Mouse (Mus musculus): Measurements from ENCODE around the gene Antxr1.

The Antxr1 gene

GRCm38 (mm10) chr6:87287251-87287650 is 48.4 kb downstream of the Antxr1 start:
- no peak for DNase-seq

DNA sequence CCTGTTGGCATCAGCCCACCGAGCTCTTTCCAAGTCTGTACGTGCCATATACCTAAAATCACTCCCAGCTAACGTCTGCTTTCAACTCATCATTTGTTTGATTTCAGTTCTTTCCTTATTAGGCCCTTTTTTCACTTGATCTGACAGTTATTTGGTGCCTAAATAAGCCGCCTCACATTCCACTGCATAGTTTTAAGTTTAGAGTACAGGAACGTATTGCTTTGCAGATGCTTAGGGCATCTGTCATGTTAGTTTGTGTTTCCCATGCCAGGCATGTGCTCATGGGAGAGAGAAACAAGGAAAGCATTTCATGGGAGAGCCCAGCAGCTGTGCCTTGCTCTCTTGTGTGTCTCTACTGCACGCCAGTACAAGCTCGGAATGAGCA is 50.3 kb downstream of the Antxr1 start:
- no peak for DNase-seq

DNA sequence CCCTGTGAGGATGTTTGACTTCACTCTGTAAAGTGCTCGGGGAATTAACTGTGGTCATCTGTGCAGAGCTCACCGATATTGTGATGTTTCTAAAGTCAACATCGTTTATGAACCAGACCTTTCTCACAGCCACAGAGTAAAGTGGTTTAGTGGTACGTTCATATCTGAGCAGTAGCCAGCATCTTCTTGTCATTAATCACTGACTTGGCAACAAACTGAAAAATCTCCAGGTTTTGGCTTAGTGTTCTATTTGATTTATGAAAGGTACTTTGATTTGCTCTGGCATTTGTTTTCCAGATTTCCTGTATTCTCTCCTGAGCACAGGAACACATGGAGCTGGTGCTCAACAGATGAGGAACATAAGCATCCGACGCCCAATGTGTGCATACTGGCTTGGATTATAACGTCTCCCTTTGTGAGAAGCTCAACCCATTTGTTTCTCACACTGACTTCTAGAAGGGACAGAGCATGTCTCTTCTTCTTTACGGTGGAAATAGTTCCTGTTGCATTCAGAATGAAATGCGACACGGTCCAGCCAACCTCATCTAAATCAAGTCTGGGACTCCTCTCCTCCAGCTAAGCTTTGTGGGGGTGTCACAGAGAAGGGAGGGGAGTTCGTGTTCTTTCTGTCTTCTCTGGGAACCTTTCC is 50.8 kb downstream of the Antxr1 start:
- DNase-seq: no peak

- DNase-seq: no peak
Observed at GRCm38 (mm10) chr6:87282346-87282781, 53.3 kb downstream of the Antxr1 start.

DNA sequence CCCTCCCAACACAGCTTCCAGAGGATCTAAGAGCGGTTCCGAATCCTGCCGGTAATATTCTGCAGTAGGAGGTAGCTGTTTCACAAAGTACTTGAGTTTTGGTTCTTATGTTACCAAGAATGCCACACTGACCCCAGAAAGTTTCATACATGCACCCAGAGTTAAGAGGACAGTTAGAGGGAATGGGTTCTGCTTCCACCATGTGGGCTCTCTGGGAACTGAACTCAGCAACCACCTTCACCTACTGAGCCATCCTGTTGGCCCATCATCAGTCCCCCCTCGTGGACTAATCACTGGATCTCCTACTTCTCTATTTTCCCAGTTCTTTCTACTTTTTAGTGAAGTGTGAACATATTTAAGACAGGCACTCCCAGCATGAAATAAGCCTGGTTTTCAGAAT is 53.9 kb downstream of the Antxr1 start:
- no peak for DNase-seq

DNA sequence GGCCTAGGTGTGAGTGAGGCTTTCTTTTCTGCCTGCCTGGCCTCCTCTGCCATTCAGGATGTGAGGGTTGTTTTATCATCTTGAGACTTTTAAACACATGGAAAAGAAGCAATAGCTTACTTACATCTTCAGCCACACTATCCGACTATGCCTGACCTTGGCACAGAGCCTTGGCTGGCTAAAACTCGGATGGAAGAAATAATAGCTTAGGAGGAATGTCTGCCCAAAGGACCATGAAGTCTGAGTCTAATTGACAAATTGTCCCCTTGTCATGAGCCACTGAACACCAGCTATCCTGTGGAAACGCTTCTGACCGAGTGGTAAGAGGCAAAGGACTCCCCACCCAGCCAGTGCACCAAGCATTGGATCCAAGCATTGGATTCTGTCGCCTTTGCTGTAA is 57.5 kb downstream of the Antxr1 start:
- no peak for DNase-seq

GRCm38 (mm10) chr6:87277527-87277926 is 58.1 kb downstream of the Antxr1 start:
- DNase-seq: no peak

- no peak for DNase-seq
Observed at GRCm38 (mm10) chr6:87276941-87277340, 58.7 kb downstream of the Antxr1 start.

- no peak for DNase-seq
Observed at GRCm38 (mm10) chr6:87274779-87275178, 60.8 kb downstream of the Antxr1 start.

DNA sequence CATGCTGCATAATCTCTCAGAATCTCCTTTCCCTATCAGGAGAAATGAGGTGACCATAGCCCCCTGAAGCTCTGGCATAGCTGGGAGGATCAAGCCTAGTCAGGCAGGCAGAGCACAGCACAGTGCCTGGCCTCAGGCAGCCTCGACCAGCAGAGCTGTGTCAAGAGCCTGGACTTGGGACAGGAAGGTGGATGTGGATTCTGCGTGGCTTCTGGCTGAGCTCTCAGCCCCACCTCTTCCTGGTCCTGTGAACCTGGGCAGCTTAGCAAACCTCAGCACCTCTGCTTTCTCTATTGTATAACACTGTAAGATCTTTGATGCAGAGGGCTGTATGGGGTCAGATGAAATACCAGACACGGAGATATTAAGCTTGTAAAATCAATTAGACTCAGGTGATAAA is 61.8 kb downstream of the Antxr1 start:
- DNase-seq: no peak

GRCm38 (mm10) chr6:87273141-87273540 is 62.5 kb downstream of the Antxr1 start:
- DNase-seq: no peak

DNA sequence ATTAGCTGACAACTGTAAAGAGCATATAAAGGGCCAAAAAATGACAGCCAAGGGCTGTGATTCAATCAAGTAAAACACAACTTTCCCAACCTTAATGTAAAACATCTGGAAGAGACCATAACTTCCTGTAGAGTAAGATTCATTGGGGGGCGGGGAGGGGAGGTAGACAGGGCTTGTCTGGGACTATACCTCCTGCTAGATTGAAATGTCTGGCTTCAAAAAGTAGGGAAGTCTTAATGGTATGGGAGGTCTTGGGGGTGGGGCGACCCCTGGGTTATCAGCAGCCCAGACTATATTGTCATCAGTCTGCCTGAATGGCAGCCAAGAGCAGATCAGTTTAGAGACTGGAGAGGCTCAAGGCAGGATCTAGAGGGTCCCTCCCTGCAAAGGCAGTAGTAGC is 63.4 kb downstream of the Antxr1 start:
- no peak for DNase-seq

DNA sequence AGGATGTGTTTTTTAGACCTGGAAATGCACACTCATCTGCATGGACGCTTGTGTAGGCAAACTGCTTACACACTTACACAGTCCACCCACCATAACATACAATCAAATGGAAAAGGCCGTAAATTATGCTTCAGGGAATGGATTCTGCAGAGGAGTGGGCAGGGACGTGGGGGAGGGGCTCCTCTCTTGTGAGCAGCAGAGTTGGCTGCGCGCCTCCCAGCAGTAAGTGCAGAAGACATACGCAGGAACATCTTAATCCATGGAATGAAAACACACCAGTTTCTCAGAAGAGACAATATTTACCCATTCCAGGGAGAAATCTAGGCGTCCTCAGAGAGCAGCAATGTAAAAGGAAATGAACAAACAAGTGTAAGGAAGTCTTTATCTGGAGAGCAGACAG is 65.2 kb downstream of the Antxr1 start:
- no peak for DNase-seq

DNA sequence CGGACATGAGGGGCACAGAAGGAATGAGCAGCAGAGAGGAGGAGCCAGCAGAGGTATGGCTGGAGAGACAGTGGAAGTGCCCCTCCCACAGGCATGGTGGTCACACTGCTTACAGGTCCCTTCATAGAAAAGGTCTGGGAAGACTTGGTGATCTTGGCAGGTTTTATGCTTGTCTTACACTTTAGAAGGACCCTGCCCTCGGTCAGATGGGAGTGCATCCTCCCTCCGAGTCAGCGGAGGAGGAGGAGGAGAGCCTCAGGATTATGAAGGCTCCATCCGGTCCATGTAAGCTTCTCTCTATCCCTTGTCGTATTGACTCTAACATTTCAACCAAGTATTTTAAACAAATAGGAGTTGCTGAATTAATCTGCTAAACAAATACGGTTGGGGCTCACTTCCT is 65.7 kb downstream of the Antxr1 start:
- no peak for DNase-seq

GRCm38 (mm10) chr6:87262666-87263065 is 73.0 kb downstream of the Antxr1 start:
- DNase-seq: no peak

DNA sequence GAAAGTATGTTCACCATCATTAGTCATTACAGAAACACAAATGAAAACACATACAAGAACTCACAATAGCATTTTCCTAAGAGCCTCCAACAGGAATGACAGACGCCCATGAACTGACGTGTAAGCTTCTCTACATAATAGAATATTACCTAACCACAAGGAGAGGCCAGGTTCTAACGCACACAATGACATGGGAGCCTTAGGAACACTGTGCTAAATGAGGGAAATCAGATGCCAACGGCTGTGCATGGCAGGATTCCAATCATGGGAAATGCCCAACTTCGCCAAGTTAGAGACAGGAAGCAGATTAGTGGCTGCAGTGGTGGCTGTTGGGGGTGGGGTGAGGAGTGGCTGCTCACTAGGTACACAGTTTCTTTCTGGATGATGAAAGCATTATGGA is 76.6 kb downstream of the Antxr1 start:
- no peak for DNase-seq

- DNase-seq: peak in 1 of 2 experiments; percentile 7
Observed at GRCm38 (mm10) chr6:87257981-87258775, 77.4 kb downstream of the Antxr1 start.

DNA sequence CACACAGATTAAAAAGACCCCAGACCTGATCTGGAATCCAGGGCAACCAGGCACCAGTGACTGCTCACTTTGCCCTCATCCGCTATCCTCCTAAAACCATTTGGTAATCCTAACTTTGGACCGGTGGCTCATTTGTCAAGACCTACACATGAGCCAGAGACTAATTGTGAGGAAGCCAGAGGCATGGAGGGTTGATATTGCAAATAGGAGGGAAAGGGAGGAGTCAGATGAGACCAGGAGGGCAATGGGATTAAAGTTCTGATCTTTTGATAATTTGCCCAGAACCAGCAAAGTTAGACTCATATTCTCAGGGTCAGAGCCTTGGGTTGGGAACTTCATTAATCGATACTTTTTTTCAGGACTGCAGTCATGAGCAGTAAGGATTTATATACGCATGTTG is 78.2 kb downstream of the Antxr1 start:
- DNase-seq: no peak

GRCm38 (mm10) chr6:87255668-87256067 is 80.0 kb downstream of the Antxr1 start:
- DNase-seq: peak in 1 of 2 experiments; percentile 4

DNA sequence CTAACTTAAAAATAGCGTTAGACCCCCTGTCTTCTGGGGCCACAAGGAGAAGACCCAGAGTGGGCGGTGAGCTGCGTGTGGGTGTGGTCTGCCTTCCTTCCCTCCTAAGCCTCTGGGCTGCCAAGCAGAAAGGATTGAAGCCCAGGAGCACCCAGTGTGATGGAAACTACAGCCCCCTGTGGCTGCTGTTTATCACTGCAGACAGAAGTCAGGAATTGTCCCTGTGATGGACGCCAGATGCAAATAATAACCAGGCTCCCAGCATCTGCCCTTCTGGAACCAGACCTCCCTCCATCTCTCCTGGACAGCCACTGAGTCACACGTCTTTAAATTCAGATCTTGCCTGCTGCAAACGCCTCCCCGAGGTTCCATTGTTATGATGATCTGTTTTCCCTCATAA is 80.9 kb downstream of the Antxr1 start:
- no peak for DNase-seq

- no peak for DNase-seq
Observed at GRCm38 (mm10) chr6:87251716-87252115, 83.9 kb downstream of the Antxr1 start.

DNA sequence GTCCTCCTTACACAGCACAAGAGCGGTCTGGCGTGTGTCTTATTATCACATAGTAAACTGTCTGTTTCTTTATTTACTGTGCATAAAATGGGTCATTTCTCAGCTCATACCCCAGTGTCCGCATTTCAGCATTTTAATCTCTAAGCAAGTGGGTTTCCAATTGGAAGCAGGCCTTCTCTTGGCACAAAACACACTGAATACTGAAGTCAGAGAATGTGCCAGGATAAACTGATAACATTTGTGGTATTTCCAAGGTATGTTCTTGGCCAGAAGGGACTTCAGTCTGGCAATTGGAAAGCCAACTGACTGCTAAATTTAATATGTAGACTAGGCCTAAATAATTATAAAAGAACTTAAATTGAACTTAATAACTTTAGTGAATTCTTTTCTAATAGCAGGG is 84.9 kb downstream of the Antxr1 start:
- no peak for DNase-seq

DNA sequence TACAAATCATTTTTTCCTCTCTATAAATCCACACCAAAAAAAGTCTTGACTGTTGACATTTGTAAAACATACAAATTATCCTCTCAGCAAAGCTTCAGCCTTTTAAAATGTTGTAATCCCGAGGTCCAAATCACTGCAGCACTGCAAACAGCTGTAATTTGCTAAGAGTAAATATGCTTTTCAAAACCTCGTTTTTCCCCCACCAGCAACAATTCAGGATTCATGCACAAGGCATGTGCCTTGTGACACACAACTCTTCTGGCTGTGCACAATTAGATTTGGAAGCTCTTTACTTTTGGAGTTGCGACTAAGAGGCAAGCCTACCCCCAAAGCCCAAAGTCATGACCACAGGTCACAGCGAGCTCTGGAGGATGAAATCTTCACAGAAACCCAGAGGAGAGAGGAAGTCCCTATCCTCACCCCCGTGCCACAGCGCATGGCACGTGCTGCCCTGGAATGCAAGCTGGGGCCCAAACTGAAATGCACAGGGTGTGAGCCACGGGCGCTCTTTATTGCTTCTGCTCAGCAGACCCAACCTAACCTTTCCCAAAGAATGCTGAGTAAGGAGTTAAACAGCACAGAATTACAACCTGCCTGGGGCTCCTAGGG is 87.3 kb downstream of the Antxr1 start:
- no peak for DNase-seq
